Mouse (Mus musculus) liver, adult 2 months (tissue): ENCODE data around the gene Nr1h2.

Experiments
- CTCF ChIP-seq: fragments of 200-500 bp; IDR thresholded peaks from 2 replicates; pipeline ENCODE4 v1.5.1; 2011; ENCODE audit warnings: low read depth, low read length, control low read depth
- POLR2A ChIP-seq: fragments of 200-500 bp; IDR thresholded peaks from 2 replicates; pipeline ENCODE4 v1.6.1; 2011; ENCODE audit warnings: low read length, control low read depth; ENCODE audit not compliant: insufficient read depth; ENCODE audit errors: extremely low read depth

- TF ChIP-seq POLR2A = no peak
- no peak for TF ChIP-seq CTCF
Observed at GRCm38 (mm10) chr7:44596051-44596450, 42.3 kb upstream of the Nr1h2 start.
